Comparison of ENCODE assay signal across 9 mouse cellular contexts in genomic region chr12:110398351-110398750, GRCm38 (mm10). TPM values are rescaled to one million over a fixed set of nuclear protein-coding genes. Genes with fewer than 3 reads are reported as not detected.
A peak's percentile ranks its signal among the peaks of the same experiment; 100 is the strongest.
DNase-seq lines count a peak whose midpoint lies in the region; ATAC-seq lines count a peak whose summit lies in the region.
"Had no signal": no experiment of that assay in that cellular context is flagged by ENCODE, and none has a peak within 500 bp of the region (broad histone marks: within the 10 kb centered on the region; RNA-seq: fewer than 3 reads in every experiment).

No protein-coding gene starts in this region.

- no peak overlapping the region for H3K27ac ChIP-seq in kidney, embryonic 14.5 days (ENCODE audit: low read depth, low read length)
- no peak overlapping the region for H3K27ac ChIP-seq in hindbrain, embryonic 14.5 days

- no peaks in the 10 kb centered on the region for H3K9me3 ChIP-seq in kidney, embryonic 14.5 days (ENCODE audit: control insufficient read depth, low read length)
- H3K9me3 ChIP-seq in hindbrain, embryonic 14.5 days (ENCODE audit: control insufficient read depth, low read length) = no peaks in the 10 kb centered on the region

- H3K36me3 ChIP-seq in kidney, embryonic 14.5 days (ENCODE audit: control insufficient read depth, insufficient read depth, low read length) = no peaks in the 10 kb centered on the region
- H3K36me3 ChIP-seq in hindbrain, embryonic 14.5 days (replicated peaks; ENCODE audit: control insufficient read depth, insufficient read depth) = no peaks in the 10 kb centered on the region

- H3K4me3 ChIP-seq in kidney, embryonic 14.5 days (ENCODE audit: low read length) = no peak overlapping the region
- H3K4me3 ChIP-seq in hindbrain, embryonic 14.5 days (replicated peaks; ENCODE audit: low read length) = no peak overlapping the region
- H3K4me3 ChIP-seq: myocyte had no signal

- WGBS in kidney, embryonic 14.5 days = 33% methylated on average over 8 of the region's 8 CpGs
- WGBS in hindbrain, embryonic 14.5 days = 34% methylated on average over 8 of the region's 8 CpGs

- H3K9ac ChIP-seq in kidney, embryonic 14.5 days (ENCODE audit: low read depth, low read length) = no peak overlapping the region
- H3K9ac ChIP-seq in hindbrain, embryonic 14.5 days = no peak overlapping the region

- ATAC-seq in kidney, embryonic 14.5 days (ENCODE audit: low FRiP score, low TSS enrichment) = no peak
- no peak for ATAC-seq in hindbrain, embryonic 14.5 days (ENCODE audit: low FRiP score)
- ATAC-seq in monocyte, adult 5-6 weeks (replicated peaks; ENCODE audit: insufficient number of reproducible peaks, low FRiP score, low TSS enrichment, poor library complexity, severe bottlenecking) = peak; percentile 64

- intact Hi-C loops in left cerebral cortex, postnatal 25 days (cut with DNase I) = loop anchor here (1.0 to 5.0 kb wide), 2 partner anchors 961 to 1495 kb away; no protein-coding TSS in a partner anchor

- no peak overlapping the region for H3K4me2 ChIP-seq in kidney, embryonic 14.5 days (replicated peaks; ENCODE audit: low read depth, low read length)
- H3K4me2 ChIP-seq in hindbrain, embryonic 14.5 days (replicated peaks) = no peak overlapping the region

- DNase-seq in kidney, adult 18-20 months = peak; percentile 79
- peak; percentile 78 for DNase-seq in adipocyte (ENCODE audit: low spot score)
- peak; percentile 82 for DNase-seq in embryo, embryonic 10 days (ENCODE audit: low spot score)
- peak; percentile 88 for DNase-seq in hindbrain, embryonic 14.5 days (ENCODE audit: low spot score)
- DNase-seq in left cerebral cortex, postnatal 25 days (ENCODE audit: low spot score in 2 of 2) = peak; percentile 85 to 86
- peak; percentile 71 for DNase-seq in thymus, postnatal 25 days

- H3K27me3 ChIP-seq in kidney, embryonic 14.5 days (ENCODE audit: control insufficient read depth, insufficient read depth, low read length) = no peaks in the 10 kb centered on the region
- H3K27me3 ChIP-seq in hindbrain, embryonic 14.5 days (ENCODE audit: control insufficient read depth, insufficient read depth, low read length) = no peaks in the 10 kb centered on the region

- H3K4me1 ChIP-seq in kidney, embryonic 14.5 days (ENCODE audit: control insufficient read depth, insufficient read depth, low read length) = no peaks in the 10 kb centered on the region
- H3K4me1 ChIP-seq in hindbrain, embryonic 14.5 days (replicated peaks; ENCODE audit: control insufficient read depth, insufficient read depth, low read length) = no peaks in the 10 kb centered on the region

RNA-seq across cellular contexts. Expression of gene Ppp2r5c, which starts 48.6 kb away (rescaled TPM):
- 114 and 160 TPM in 2 replicates for polyA plus RNA-seq in kidney, embryonic 14.5 days (2014; fragmentation: Nextera tagmentation; extraction: Ambion mirVana)
- 163 TPM in 2 replicates for polyA plus RNA-seq in hindbrain, embryonic 14.5 days (2014; fragmentation: Nextera tagmentation; extraction: Ambion mirVana)
- total RNA-seq in left cerebral cortex, postnatal 25 days (2021) = 100 to 1,000 TPM; 263 to 265 TPM
- 353 to 389 TPM (median 359 TPM) in 3 replicates for total RNA-seq in monocyte, adult 5-6 weeks (2017)
